Mouse (Mus musculus): ENCODE data around the gene Golph3l. TPM values are rescaled to one million over a fixed set of nuclear protein-coding genes. Genes with fewer than 3 reads are reported as not detected.

Gene Golph3l
- polyA plus RNA-seq, 1 experiment from 2014 or later: 34.4 TPM

DNA sequence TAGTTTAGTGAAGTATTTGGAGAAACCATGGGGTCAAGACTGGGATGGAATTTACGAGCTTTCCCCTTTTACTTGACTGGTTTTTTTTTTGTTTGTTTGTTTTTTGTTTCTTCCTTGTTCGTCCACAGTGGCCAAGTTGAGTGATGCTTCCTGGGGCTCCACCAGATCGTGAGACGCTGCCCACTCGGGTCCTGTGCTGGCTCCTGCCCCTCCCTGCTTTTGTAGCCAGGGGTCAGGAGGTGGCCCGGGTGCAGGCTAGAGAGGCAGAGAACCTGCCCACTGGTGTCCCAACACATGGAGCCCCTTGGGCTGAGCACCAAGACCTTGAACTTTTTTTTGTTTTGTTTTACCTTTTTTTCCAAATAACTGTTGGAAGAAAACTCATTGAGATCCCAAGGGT lies 42.6 kb downstream of the Golph3l start:
- no peak for DNase-seq (ENCODE audit: low spot score)
- ATAC-seq (replicated peaks; ENCODE audit: low FRiP score, low read depth): no peak
- no peak for TF ChIP-seq CTCF (IDR thresholded peaks at IDR 0.05; ENCODE audit: low read depth)
- Histone ChIP-seq H3K4me3 (replicated peaks; ENCODE audit: low read depth, low read length) (no peak overlapping the region), H3K4me1 (replicated peaks; ENCODE audit: insufficient read depth, low read length) (no peaks in the 10 kb centered on the region; the same call in 1 of the 2 replicates), H3K27me3 (ENCODE audit: insufficient read depth, low read length) (no peaks in the 10 kb centered on the region), H3K4me2 (ENCODE audit: low read length) (no peak overlapping the region), H3K36me3 (ENCODE audit: insufficient read depth, low read length) (peaks cover 60% of the 10 kb centered on the region), H3K9me3 (replicated peaks; ENCODE audit: low read length) (no peaks in the 10 kb centered on the region), H3K27ac (no peak overlapping the region), H3K9ac (ENCODE audit: low read depth, low read length) (no peak overlapping the region)
- WGBS: 55% methylated on average over 6 of the region's 6 CpGs

DNA sequence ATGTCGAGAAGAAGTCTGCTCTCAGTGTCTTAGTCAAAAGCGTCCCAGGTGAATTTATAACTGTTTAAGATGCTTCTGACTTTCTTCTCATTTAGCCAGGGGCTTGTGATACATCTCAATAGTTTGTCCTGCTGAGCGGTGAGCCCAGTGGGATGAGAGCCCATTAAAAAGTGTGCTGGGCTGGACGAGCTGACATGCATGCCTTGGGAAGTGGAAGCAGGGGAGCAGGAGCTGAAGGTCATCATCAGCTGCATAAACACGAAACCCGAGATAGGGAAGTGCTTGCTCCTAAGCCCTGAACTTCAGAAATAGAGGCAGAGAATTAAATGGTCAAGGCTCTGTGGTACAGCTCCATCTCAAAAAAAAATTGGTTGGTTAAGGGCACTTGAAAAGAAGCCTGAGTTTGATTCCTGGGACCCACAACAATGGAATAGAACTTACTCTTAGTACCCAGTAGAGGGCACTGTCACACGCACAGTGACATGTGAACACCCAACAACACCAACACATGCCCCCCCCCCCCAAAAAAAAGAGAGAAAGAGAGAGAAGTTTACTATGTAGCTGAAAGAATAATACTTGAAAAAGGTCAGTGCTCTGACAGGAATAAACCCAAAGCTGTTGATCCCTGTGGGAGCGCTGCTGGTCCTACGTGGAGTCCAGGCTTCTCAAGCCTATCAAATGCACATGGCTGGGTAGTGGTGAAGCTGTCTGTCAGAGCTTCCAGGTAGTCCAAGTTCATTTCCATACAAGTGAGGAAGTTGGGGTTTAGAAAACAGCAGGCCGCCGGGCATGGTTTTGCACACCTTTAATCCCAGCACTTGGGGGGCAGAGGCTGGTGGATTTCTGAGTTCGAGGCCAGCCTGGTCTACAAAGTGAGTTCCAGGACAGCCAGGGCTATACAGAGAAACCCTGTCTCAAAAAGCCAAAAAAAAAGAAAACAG lies 44.2 kb downstream of the Golph3l start:
- Histone ChIP-seq H3K36me3 (ENCODE audit: insufficient read depth, low read length) (peaks cover 57% of the 10 kb centered on the region), H3K4me3 (replicated peaks; ENCODE audit: low read depth, low read length) (no peak overlapping the region), H3K9ac (ENCODE audit: low read depth, low read length) (no peak overlapping the region), H3K27me3 (ENCODE audit: insufficient read depth, low read length) (no peaks in the 10 kb centered on the region), H3K9me3 (replicated peaks; ENCODE audit: low read length) (no peaks in the 10 kb centered on the region), H3K4me2 (ENCODE audit: low read length) (no peak overlapping the region), H3K27ac (no peak overlapping the region), H3K4me1 (replicated peaks; ENCODE audit: insufficient read depth, low read length) (no peaks in the 10 kb centered on the region)
- peak; percentile 72 for DNase-seq (ENCODE audit: low spot score)
- no peak for ATAC-seq (replicated peaks; ENCODE audit: low FRiP score, low read depth)
- 65% methylated on average over 12 of the region's 12 CpGs for WGBS
- peak; percentile 77 for TF ChIP-seq CTCF (IDR thresholded peaks at IDR 0.05; ENCODE audit: low read depth)

- 48% methylated on average over 4 of the region's 4 CpGs for WGBS
- no peaks in the 10 kb centered on the region for H3K9me3 ChIP-seq (replicated peaks; ENCODE audit: low read length)
- H3K4me1 ChIP-seq (replicated peaks; ENCODE audit: insufficient read depth, low read length): no peaks in the 10 kb centered on the region
- no peak for TF ChIP-seq CTCF (IDR thresholded peaks at IDR 0.05; ENCODE audit: low read depth)
- H3K27ac ChIP-seq: peak overlapping the region; percentile 31
- no peak overlapping the region for H3K4me3 ChIP-seq (replicated peaks; ENCODE audit: low read depth, low read length)
- peaks cover 32% of the 10 kb centered on the region for H3K36me3 ChIP-seq (ENCODE audit: insufficient read depth, low read length)
- no peak overlapping the region for H3K9ac ChIP-seq (ENCODE audit: low read depth, low read length)
- H3K4me2 ChIP-seq (ENCODE audit: low read length): no peak overlapping the region
- ATAC-seq (replicated peaks; ENCODE audit: low FRiP score, low read depth) (no peak), DNase-seq (ENCODE audit: low spot score) (peak; percentile 27)
- no peaks in the 10 kb centered on the region for H3K27me3 ChIP-seq (ENCODE audit: insufficient read depth, low read length)
Measured at GRCm38 (mm10) chr3:95635636-95636035, 46.9 kb downstream of the Golph3l start.

GRCm38 (mm10) chr3:95636072-95636471 lies 47.3 kb downstream of the Golph3l start:
- Histone ChIP-seq H3K27ac (peak overlapping the region; percentile 31; the same call in 1 of the 2 replicates), H3K4me1 (replicated peaks; ENCODE audit: insufficient read depth, low read length) (no peaks in the 10 kb centered on the region), H3K36me3 (ENCODE audit: insufficient read depth, low read length) (peaks cover 28% of the 10 kb centered on the region), H3K4me3 (replicated peaks; ENCODE audit: low read depth, low read length) (no peak overlapping the region), H3K9ac (ENCODE audit: low read depth, low read length) (no peak overlapping the region), H3K9me3 (replicated peaks; ENCODE audit: low read length) (no peaks in the 10 kb centered on the region), H3K27me3 (ENCODE audit: insufficient read depth, low read length) (no peaks in the 10 kb centered on the region), H3K4me2 (ENCODE audit: low read length) (no peak overlapping the region)
- TF ChIP-seq CTCF (IDR thresholded peaks at IDR 0.05; ENCODE audit: low read depth): no peak
- ATAC-seq (replicated peaks; ENCODE audit: low FRiP score, low read depth): no peak
- 71% methylated on average over 4 of the region's 4 CpGs for WGBS
- peak; percentile 30 for DNase-seq (ENCODE audit: low spot score)

GRCm38 (mm10) chr3:95639694-95640093 lies 51.0 kb downstream of the Golph3l start:
- Histone ChIP-seq H3K27me3 (ENCODE audit: insufficient read depth, low read length) (no peaks in the 10 kb centered on the region), H3K4me3 (replicated peaks; ENCODE audit: low read depth, low read length) (no peak overlapping the region), H3K9ac (ENCODE audit: low read depth, low read length) (no peak overlapping the region), H3K4me2 (ENCODE audit: low read length) (no peak overlapping the region), H3K27ac (no peak overlapping the region), H3K9me3 (replicated peaks; ENCODE audit: low read length) (no peaks in the 10 kb centered on the region), H3K4me1 (replicated peaks; ENCODE audit: insufficient read depth, low read length) (no peaks in the 10 kb centered on the region), H3K36me3 (ENCODE audit: insufficient read depth, low read length) (peaks cover 14% of the 10 kb centered on the region; the same call in 1 of the 2 replicates)
- no peak for ATAC-seq (replicated peaks; ENCODE audit: low FRiP score, low read depth)
- 89% methylated on average over 1 of the region's 1 CpGs for WGBS
- TF ChIP-seq CTCF (IDR thresholded peaks at IDR 0.05; ENCODE audit: low read depth): peak; percentile 44
- no peak for DNase-seq (ENCODE audit: low spot score)

- Histone ChIP-seq H3K9ac (ENCODE audit: low read depth, low read length) (no peak overlapping the region), H3K4me1 (replicated peaks; ENCODE audit: insufficient read depth, low read length) (no peaks in the 10 kb centered on the region), H3K4me3 (replicated peaks; ENCODE audit: low read depth, low read length) (no peak overlapping the region), H3K4me2 (ENCODE audit: low read length) (no peak overlapping the region), H3K36me3 (ENCODE audit: insufficient read depth, low read length) (no peaks in the 10 kb centered on the region), H3K9me3 (replicated peaks; ENCODE audit: low read length) (no peaks in the 10 kb centered on the region), H3K27me3 (ENCODE audit: insufficient read depth, low read length) (no peaks in the 10 kb centered on the region), H3K27ac (no peak overlapping the region)
- TF ChIP-seq CTCF (IDR thresholded peaks at IDR 0.05; ENCODE audit: low read depth): no peak
- 69% methylated on average over 7 of the region's 7 CpGs for WGBS
- DNase-seq (ENCODE audit: low spot score) (no peak), ATAC-seq (replicated peaks; ENCODE audit: low FRiP score, low read depth) (no peak)
Measured at GRCm38 (mm10) chr3:95643097-95643496, 54.4 kb downstream of the Golph3l start.
